Mouse (Mus musculus): ENCODE data around the gene Jph4.

DNA sequence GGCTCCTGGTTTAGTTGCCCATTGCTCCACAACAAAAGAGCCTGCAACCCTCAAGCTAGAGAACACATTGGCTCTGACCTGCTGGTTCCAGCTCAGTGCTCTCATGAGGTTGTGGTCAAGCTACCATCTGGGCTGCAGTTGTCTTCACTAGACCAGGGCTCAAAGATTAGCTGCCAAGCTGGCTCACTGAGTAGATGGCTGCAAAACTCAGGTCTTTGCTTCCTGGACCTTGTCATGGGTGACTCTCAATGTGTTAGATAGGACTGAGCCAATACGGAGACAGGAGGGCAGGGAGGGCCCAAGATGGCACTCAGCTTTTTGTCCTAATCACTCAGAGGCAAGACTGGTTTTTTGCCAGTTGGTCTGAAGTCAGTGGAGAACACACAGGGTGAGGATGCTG lies 29.6 kb upstream of the Jph4 start:
- TF ChIP-seq CTCF (IDR thresholded peaks at IDR 0.05; ENCODE audit: insufficient read depth, low read length) = no peak
- TF ChIP-seq POLR2A (IDR thresholded peaks at IDR 0.05; ENCODE audit: borderline replicate concordance, extremely low read depth, low read depth, low read length) = no peak
